Comparison of ENCODE assay signal across 10 mouse cellular contexts in genomic region chr15:7563726-7564125, GRCm38 (mm10).
DNase-seq lines count a peak whose midpoint lies in the region; ATAC-seq and TF ChIP-seq lines count a peak whose summit lies in the region.
"Had no signal": no experiment of that assay in that cellular context is flagged by ENCODE, and none has a peak within 500 bp of the region (broad histone marks: within the 10 kb centered on the region; RNA-seq: fewer than 3 reads in every experiment).

No protein-coding gene starts in this region.

- peak overlapping the region; percentile 4; the same call in 1 of the 2 replicates for H3K4me2 ChIP-seq in lung, embryonic 15.5 days
- H3K4me2 ChIP-seq in stomach, embryonic 15.5 days, result no peak overlapping the region
- H3K4me2 ChIP-seq: heart, embryonic 13.5 days had no signal

- peaks cover 21% of the 10 kb centered on the region for H3K4me1 ChIP-seq in lung, embryonic 15.5 days
- H3K4me1 ChIP-seq in lung, adult 2 months (ENCODE audit: control insufficient read depth, insufficient read depth, low read length), result 0 out of 2 replicates have a peak, but pooled peaks cover 3% of the 10 kb centered on the region
- H3K4me1 ChIP-seq in stomach, embryonic 15.5 days, result no peaks in the 10 kb centered on the region

- H3K9ac ChIP-seq in lung, embryonic 15.5 days, result no peak overlapping the region
- H3K9ac ChIP-seq in stomach, embryonic 15.5 days, result no peak overlapping the region
- H3K9ac ChIP-seq: heart, embryonic 13.5 days had no signal

- peak; percentile 7 for DNase-seq in cerebellum, adult 11 months
- DNase-seq in lung, adult 2 months, result no peak
- peak; percentile 45 for DNase-seq in heart, adult 8-10 months (ENCODE audit: low spot score)
- peak; percentile 38 to 55 for DNase-seq in left cerebral cortex, postnatal 14 days (ENCODE audit: low spot score in 2 of 2)
- DNase-seq in embryo, embryonic 10.5 days (ENCODE audit: low spot score), result no peak

- H3K27ac ChIP-seq in lung, embryonic 15.5 days, result peak overlapping the region; percentile 39
- H3K27ac ChIP-seq in stomach, embryonic 15.5 days, result peak overlapping the region; percentile 44; the same call in 1 of the 2 replicates
- H3K27ac ChIP-seq: heart, embryonic 13.5 days; macrophage had no signal

- no peak overlapping the region for H3K4me3 ChIP-seq in lung, embryonic 15.5 days
- no peak overlapping the region for H3K4me3 ChIP-seq in lung, adult 2 months (replicated peaks; ENCODE audit: extremely low read depth, low read depth, low read length)
- no peak overlapping the region for H3K4me3 ChIP-seq in stomach, embryonic 15.5 days (replicated peaks)
- H3K4me3 ChIP-seq: heart, embryonic 13.5 days had no signal

- no peak for ATAC-seq in cerebellum, adult (ENCODE audit: insufficient number of reproducible peaks, low FRiP score, low TSS enrichment)
- peak; percentile 41 for ATAC-seq in lung, embryonic 15.5 days (ENCODE audit: borderline replicate concordance, extremely low read depth, low FRiP score, low TSS enrichment)
- ATAC-seq in stomach, embryonic 15.5 days (ENCODE audit: insufficient read depth, low FRiP score, low read depth), result no peak

- H3K36me3 ChIP-seq in lung, embryonic 15.5 days, result no peaks in the 10 kb centered on the region
- H3K36me3 ChIP-seq in stomach, embryonic 15.5 days, result no peaks in the 10 kb centered on the region
- H3K36me3 ChIP-seq: heart, embryonic 13.5 days had no signal

- 44% methylated on average over 9 of the region's 9 CpGs for WGBS in lung, embryonic 15.5 days
- 56% methylated on average over 9 of the region's 9 CpGs for whole genome bisulfite sequencing in lung, adult 2 months
- WGBS in stomach, embryonic 15.5 days, result 71% methylated on average over 9 of the region's 9 CpGs

- H3K27me3 ChIP-seq in lung, embryonic 15.5 days, result no peaks in the 10 kb centered on the region
- no peaks in the 10 kb centered on the region for H3K27me3 ChIP-seq in stomach, embryonic 15.5 days (replicated peaks)
- H3K27me3 ChIP-seq: heart, embryonic 13.5 days had no signal

- H3K9me3 ChIP-seq in lung, embryonic 15.5 days, result no peaks in the 10 kb centered on the region
- H3K9me3 ChIP-seq in stomach, embryonic 15.5 days, result no peaks in the 10 kb centered on the region
- H3K9me3 ChIP-seq: heart, embryonic 13.5 days had no signal

- intact Hi-C loops in left cerebral cortex, postnatal 14 days (cut with DNase I), result no loop called here

- TF ChIP-seq CTCF in lung, adult 2 months (IDR thresholded peaks at IDR 0.05; ENCODE audit: insufficient read depth, low read length), result no peak

- TF ChIP-seq POLR2A in lung, adult 2 months (IDR thresholded peaks at IDR 0.05; ENCODE audit: borderline replicate concordance, extremely low read depth, low read depth, low read length), result no peak

Comparison
In these comparisons a context has a peak if more than half of its experiments do, and no peak if none do; other contexts are left out.
1. DNase-seq: peak in cerebellum, adult 11 months (single experiment), heart, adult 8-10 months (single experiment) and left cerebral cortex, postnatal 14 days (2 of 2); none in lung, adult 2 months (single experiment) and embryo, embryonic 10.5 days (single experiment).